Mouse (Mus musculus) embryo, embryonic 10.5 days (tissue): ENCODE data around the gene Magea1.
"Not testable (repeated sequence)": the region's sequence is repeated elsewhere in the genome, so short reads cannot be mapped to it uniquely, and the experiment has no call there.

Source experiments
- DNase-seq: peaks from one replicate; pipeline ENCODE4 v3.0.0-alpha.2; 2015; ENCODE audit warnings: low spot score

Gene Magea1

DNA sequence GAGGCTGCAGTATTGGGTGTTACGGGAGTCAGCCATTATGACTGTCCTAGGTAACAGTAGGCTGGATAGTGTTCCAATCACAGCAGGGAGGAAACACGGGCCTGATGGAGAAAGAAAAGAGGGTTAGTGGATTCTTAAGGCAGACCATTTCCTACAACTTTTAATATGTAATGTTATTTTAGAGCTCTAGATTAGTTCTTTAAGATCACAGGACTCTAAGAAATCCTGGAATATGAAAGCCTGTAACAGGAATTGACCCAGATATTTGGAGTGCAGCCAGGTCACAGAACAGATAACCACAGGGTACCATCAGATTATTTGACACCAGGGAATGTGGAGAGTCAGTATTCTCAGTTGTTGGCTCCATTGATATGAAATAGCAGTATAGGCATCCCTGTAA is at the start of gene Magea1:
Magea1 (minus strand) TSS at position 101 of the 400 bp plus-strand sequence.
- DNase-seq: not testable (repeated sequence)

DNA sequence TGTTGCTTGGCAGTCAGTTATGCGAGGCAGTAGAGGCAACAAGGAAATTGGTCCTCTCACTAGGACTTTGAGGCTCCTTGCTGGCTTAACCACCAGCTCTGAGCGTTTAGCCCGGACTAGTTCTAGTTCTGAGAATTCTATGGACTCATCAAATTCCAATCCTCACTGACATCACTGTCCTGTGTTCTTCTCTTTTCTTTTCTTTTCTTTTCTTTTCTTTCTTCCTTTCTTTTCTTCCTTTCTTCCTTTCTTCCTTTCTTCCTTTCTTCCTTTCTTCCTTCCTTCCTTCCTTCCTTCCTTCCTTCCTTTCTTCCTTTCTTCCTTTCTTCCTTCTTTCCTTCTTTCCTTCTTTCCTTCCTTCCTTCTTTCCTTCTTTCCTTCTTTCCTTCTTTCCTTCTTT is 38.7 kb upstream of the Magea1 start, which contains the start of gene Cldn34b2:
Cldn34b2 (minus strand) TSS at position 101 of the 400 bp plus-strand sequence.
- DNase-seq: not testable (repeated sequence)

- peak; percentile 22 for DNase-seq
These were observed 8.4 kb upstream of the Magea1 start for GRCm38 (mm10) chrX:155098024-155098423.

GRCm38 (mm10) chrX:155093566-155093965 is 4.0 kb upstream of the Magea1 start, which contains the start of gene Magea2:
Gene Magea2, minus strand, starts transcription at chrX:155093666.
- not testable (repeated sequence) for DNase-seq

- DNase-seq: not testable (repeated sequence)
These were observed 26.5 kb downstream of the Magea1 start, which contains the start of gene Magea5 for GRCm38 (mm10) chrX:155063045-155063444. Gene Magea5, minus strand, starts transcription at chrX:155063145.
